Mouse (Mus musculus): ENCODE measurements around the gene Pgk1. TPM values are rescaled to one million over a fixed set of nuclear protein-coding genes. Genes with fewer than 3 reads are reported as not detected.

Pgk1 gene
- polyA plus RNA-seq (2015; fragmentation: Nextera tagmentation; extraction: Ambion mirVana), result 143 and 166 TPM in 2 replicates

DNA sequence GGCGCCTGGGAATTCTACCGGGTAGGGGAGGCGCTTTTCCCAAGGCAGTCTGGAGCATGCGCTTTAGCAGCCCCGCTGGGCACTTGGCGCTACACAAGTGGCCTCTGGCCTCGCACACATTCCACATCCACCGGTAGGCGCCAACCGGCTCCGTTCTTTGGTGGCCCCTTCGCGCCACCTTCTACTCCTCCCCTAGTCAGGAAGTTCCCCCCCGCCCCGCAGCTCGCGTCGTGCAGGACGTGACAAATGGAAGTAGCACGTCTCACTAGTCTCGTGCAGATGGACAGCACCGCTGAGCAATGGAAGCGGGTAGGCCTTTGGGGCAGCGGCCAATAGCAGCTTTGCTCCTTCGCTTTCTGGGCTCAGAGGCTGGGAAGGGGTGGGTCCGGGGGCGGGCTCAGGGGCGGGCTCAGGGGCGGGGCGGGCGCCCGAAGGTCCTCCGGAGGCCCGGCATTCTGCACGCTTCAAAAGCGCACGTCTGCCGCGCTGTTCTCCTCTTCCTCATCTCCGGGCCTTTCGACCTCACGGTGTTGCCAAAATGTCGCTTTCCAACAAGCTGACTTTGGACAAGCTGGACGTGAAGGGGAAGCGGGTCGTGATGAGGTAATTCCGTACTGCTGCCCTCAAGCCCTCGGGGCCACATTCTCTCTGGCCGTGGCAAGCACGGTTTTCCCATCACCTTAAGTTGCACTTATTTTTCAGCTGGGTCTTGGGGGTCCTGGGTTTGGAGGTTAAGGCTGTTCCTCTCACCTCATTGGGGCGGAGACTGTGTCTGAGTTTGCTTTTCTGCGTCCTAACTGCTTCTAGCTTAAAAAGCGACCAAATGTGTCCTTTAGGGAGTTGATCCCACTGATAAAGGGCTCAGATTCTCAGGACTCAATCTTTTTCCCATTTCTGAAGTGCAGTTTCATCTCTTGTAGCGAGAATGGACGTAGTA is at the start of gene Pgk1:
Gene Pgk1, plus strand, starts transcription at position 388 of the 937 bp plus-strand sequence.
- Histone ChIP-seq H3K4me3 (ENCODE audit: low read depth, low read length) (peak within 1 kb of the TSS; percentile 49), H3K36me3 (ENCODE audit: control insufficient read depth, insufficient read depth, low read length) (no peaks in the 10 kb centered on the region), H3K4me2 (replicated peaks; ENCODE audit: low read depth) (peak within 1 kb of the TSS; percentile 57), H3K4me1 (replicated peaks; ENCODE audit: control insufficient read depth, insufficient read depth) (no peaks in the 10 kb centered on the region), H3K27ac (replicated peaks) (peak within 1 kb of the TSS; percentile 79), H3K27me3 (ENCODE audit: control insufficient read depth, insufficient read depth, low read length) (no peaks in the 10 kb centered on the region), H3K9me3 (ENCODE audit: control insufficient read depth, low read length) (no peaks in the 10 kb centered on the region), H3K9ac (ENCODE audit: low read length) (peak within 1 kb of the TSS; percentile 52)
- TF ChIP-seq CTCF (IDR thresholded peaks at IDR 0.05; ENCODE audit: low read depth) (peak; percentile 36), EP300 (optimal IDR thresholded peaks at IDR 0.05) (no peak)
- ATAC-seq (ENCODE audit: low FRiP score, low TSS enrichment), result peak; percentile 99
- DNase-seq (ENCODE audit: low spot score), result peak; percentile 94
- WGBS, result 13% methylated on average over 45 of the region's 55 CpGs

DNA sequence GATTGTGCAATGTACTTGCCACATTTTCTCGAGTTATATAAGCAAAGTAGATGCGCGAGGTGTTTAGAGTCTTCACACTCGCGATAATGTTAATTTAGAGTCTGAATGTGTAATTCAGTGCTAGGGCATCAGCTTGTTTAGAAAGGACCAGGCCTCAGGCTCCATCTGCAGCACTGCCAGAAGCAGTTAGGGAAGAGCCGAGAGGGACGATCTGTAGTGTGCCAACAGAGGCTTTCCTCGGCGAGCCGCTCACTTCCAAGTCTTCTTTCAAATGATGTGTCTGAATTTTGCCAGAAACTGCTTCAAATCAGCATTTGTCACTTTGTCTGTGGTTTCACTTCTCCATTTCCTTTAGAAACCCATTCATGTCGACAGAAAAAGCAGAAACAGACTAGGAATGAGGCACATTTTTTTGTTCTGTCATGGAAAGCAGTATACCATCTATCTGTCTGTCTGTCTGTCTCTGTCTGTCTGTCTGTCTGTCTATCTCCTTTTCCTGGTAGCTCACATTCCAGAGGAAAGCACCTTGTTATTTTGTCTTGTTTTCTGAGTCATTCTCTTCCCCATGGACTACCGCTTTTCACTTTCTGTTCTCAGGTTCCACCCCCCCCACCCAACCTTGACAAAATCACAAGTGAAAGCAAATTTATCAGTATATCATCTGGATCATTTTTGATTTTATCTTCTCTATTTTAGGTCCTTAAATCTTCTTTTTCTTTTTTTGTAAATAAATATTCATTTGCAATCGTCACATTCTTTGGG is 47.4 kb upstream of the Pgk1 start:
- H3K9me3 ChIP-seq (ENCODE audit: control insufficient read depth, low read length), result no peaks in the 10 kb centered on the region
- ATAC-seq (ENCODE audit: low FRiP score, low TSS enrichment), result no peak
- H3K9ac ChIP-seq (ENCODE audit: low read length), result no peak overlapping the region
- H3K27me3 ChIP-seq (ENCODE audit: control insufficient read depth, insufficient read depth, low read length), result no peaks in the 10 kb centered on the region
- no peak overlapping the region for H3K4me2 ChIP-seq (replicated peaks; ENCODE audit: low read depth)
- no peaks in the 10 kb centered on the region for H3K36me3 ChIP-seq (ENCODE audit: control insufficient read depth, insufficient read depth, low read length)
- H3K4me3 ChIP-seq (ENCODE audit: low read depth, low read length), result no peak overlapping the region
- H3K4me1 ChIP-seq (replicated peaks; ENCODE audit: control insufficient read depth, insufficient read depth), result no peaks in the 10 kb centered on the region
- no peak overlapping the region for H3K27ac ChIP-seq (replicated peaks)
- DNase-seq (ENCODE audit: low spot score), result no peak
- 71% methylated on average over 13 of the region's 13 CpGs for WGBS
- TF ChIP-seq EP300 (optimal IDR thresholded peaks at IDR 0.05), result no peak
- TF ChIP-seq CTCF (IDR thresholded peaks at IDR 0.05; ENCODE audit: low read depth), result no peak

DNA sequence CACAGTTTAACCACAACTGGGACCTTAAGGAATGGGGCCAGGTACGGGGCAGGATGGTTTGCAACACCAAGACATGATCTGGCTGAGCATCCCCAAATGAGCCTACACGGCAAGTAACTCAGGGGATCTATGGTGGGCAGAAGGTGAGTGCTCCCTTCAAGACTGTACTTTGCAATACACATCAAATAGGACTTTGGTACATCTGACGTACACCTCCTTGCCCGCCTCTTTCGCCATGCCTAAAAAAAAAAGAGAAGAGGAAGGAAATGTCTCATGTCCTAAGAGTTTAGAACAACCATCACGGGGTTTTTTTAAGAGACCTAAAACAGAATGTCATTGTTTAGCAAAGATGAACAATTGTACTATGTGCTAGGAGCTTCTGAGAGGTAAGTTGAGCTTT is 44.0 kb upstream of the Pgk1 start, which contains the start of gene Tlr13:
Gene Tlr13, plus strand, starts transcription at position 269 of the 400 bp plus-strand sequence.
- Histone ChIP-seq H3K4me1 (replicated peaks; ENCODE audit: control insufficient read depth, insufficient read depth) (no peaks in the 10 kb centered on the region), H3K36me3 (ENCODE audit: control insufficient read depth, insufficient read depth, low read length) (no peaks in the 10 kb centered on the region), H3K4me3 (ENCODE audit: low read depth, low read length) (no peak within 1 kb of the TSS), H3K4me2 (replicated peaks; ENCODE audit: low read depth) (no peak within 1 kb of the TSS), H3K27me3 (ENCODE audit: control insufficient read depth, insufficient read depth, low read length) (no peaks in the 10 kb centered on the region), H3K9ac (ENCODE audit: low read length) (no peak within 1 kb of the TSS), H3K27ac (replicated peaks) (no peak within 1 kb of the TSS), H3K9me3 (ENCODE audit: control insufficient read depth, low read length) (no peaks in the 10 kb centered on the region)
- WGBS, result 92% methylated on average over 6 of the region's 6 CpGs
- TF ChIP-seq CTCF (IDR thresholded peaks at IDR 0.05; ENCODE audit: low read depth), result no peak
- TF ChIP-seq EP300 (optimal IDR thresholded peaks at IDR 0.05), result no peak
- DNase-seq (ENCODE audit: low spot score) (no peak), ATAC-seq (ENCODE audit: low FRiP score, low TSS enrichment) (no peak)

DNA sequence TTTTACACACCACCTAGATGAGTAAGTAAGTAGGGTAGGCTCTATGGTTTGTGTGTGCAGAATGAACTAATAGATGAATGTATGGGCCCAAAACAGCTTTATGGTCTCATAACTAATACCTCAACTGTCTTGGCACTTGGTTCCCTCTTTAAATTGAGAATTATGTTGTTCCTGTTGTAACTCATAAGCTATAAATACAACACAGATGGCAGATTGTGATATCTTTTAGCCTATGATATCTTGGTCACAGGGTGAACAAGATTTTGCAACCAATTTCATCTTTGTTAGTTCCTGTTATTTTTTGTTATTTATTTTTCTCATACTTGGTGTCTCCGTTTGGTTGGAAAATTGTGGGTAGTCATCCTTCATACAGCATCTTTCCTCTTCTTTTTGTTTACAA is 38.7 kb upstream of the Pgk1 start:
- Histone ChIP-seq H3K27ac (replicated peaks) (no peak overlapping the region), H3K4me2 (replicated peaks; ENCODE audit: low read depth) (no peak overlapping the region), H3K27me3 (ENCODE audit: control insufficient read depth, insufficient read depth, low read length) (no peaks in the 10 kb centered on the region), H3K36me3 (ENCODE audit: control insufficient read depth, insufficient read depth, low read length) (no peaks in the 10 kb centered on the region), H3K9ac (ENCODE audit: low read length) (no peak overlapping the region), H3K4me3 (ENCODE audit: low read depth, low read length) (no peak overlapping the region), H3K4me1 (replicated peaks; ENCODE audit: control insufficient read depth, insufficient read depth) (no peaks in the 10 kb centered on the region), H3K9me3 (ENCODE audit: control insufficient read depth, low read length) (no peaks in the 10 kb centered on the region)
- DNase-seq (ENCODE audit: low spot score), result no peak
- WGBS, result 78% methylated on average over 1 of the region's 1 CpGs
- TF ChIP-seq CTCF (IDR thresholded peaks at IDR 0.05; ENCODE audit: low read depth), result no peak
- TF ChIP-seq EP300 (optimal IDR thresholded peaks at IDR 0.05), result no peak
- no peak for ATAC-seq (ENCODE audit: low FRiP score, low TSS enrichment)

DNA sequence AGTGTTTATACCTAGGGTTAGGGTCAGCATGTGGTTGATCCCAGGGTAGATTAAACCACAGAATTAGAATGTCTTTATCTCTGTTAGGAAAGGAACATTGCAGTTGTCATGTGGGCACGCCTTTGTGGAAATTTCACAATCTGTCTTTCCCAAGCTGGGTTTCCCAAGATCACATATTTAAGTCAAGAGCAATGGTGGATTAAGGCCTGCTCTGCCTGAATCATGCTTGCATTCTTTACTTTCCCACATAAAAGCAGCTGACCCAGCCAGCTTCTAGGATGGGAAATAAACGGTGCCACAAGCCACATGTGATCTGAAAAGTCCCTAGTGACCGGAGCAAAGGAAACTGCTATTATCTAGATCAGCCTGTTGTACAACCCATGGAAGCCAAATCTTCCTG is 37.4 kb upstream of the Pgk1 start:
- 64% methylated on average over 3 of the region's 3 CpGs for WGBS
- Histone ChIP-seq H3K4me1 (replicated peaks; ENCODE audit: control insufficient read depth, insufficient read depth) (no peaks in the 10 kb centered on the region), H3K4me2 (replicated peaks; ENCODE audit: low read depth) (no peak overlapping the region), H3K27ac (replicated peaks) (no peak overlapping the region), H3K9ac (ENCODE audit: low read length) (no peak overlapping the region), H3K9me3 (ENCODE audit: control insufficient read depth, low read length) (no peaks in the 10 kb centered on the region), H3K36me3 (ENCODE audit: control insufficient read depth, insufficient read depth, low read length) (no peaks in the 10 kb centered on the region), H3K27me3 (ENCODE audit: control insufficient read depth, insufficient read depth, low read length) (no peaks in the 10 kb centered on the region), H3K4me3 (ENCODE audit: low read depth, low read length) (no peak overlapping the region)
- TF ChIP-seq CTCF (IDR thresholded peaks at IDR 0.05; ENCODE audit: low read depth) (no peak), EP300 (optimal IDR thresholded peaks at IDR 0.05) (no peak)
- DNase-seq (ENCODE audit: low spot score) (no peak), ATAC-seq (ENCODE audit: low FRiP score, low TSS enrichment) (no peak)
